Mouse (Mus musculus): Measurements from ENCODE around the gene Golga1. TPM values are rescaled to one million over a fixed set of nuclear protein-coding genes. Genes with fewer than 3 reads are reported as not detected.

Golga1 gene
- polyA plus RNA-seq, 1 experiment from 2014 or later: 28.4 TPM

DNA sequence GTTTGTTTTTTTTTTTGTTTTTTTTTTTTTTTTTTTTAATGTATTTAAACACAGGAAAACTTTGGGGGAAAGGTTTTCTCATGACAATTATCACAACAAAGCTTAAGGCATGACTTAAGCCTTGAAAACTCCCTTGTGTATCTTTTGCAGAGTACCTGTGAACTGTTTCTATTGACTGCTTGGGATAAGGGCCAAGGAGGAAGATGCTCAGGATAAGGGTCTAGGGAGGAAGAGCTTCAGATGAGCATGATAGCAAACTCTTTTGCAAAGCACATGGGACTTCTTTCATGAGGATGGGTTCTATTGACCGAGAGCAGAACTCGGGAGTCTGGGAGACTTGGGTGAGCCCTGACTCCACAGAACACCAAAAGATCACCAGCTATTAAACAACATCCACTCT, 95.7 kb downstream of the Golga1 start:
- no peak for ATAC-seq (replicated peaks; ENCODE audit: low FRiP score)
- Histone ChIP-seq H3K9me3 (replicated peaks) (no peaks in the 10 kb centered on the region), H3K9ac (no peak overlapping the region), H3K4me1 (no peaks in the 10 kb centered on the region), H3K36me3 (no peaks in the 10 kb centered on the region), H3K4me2 (no peak overlapping the region), H3K27me3 (no peaks in the 10 kb centered on the region), H3K27ac (no peak overlapping the region), H3K4me3 (replicated peaks) (no peak overlapping the region)
- 91% methylated on average over 2 of the region's 2 CpGs for WGBS

Other genes starting within 250 kb of the Golga1 start
- gene Nr6a1, start 137.9 kb downstream of the Golga1 start, polyA plus RNA-seq (2015; fragmentation: Nextera tagmentation; extraction: Ambion mirVana): 1.1 and 1.2 TPM in 2 replicates
- 4.1 and 4.9 TPM in 2 replicates for gene Olfml2a, start 133.6 kb downstream of the Golga1 start, polyA plus RNA-seq (2015; fragmentation: Nextera tagmentation; extraction: Ambion mirVana)
- 1.9 and 2.1 TPM in 2 replicates for gene Wdr38, start 68.1 kb downstream of the Golga1 start, polyA plus RNA-seq (2015; fragmentation: Nextera tagmentation; extraction: Ambion mirVana)
- 131 and 132 TPM in 2 replicates for gene Arpc5l, start 60.2 kb downstream of the Golga1 start, polyA plus RNA-seq (2015; fragmentation: Nextera tagmentation; extraction: Ambion mirVana)
- gene Rpl35, start 59.9 kb downstream of the Golga1 start, polyA plus RNA-seq (2015; fragmentation: Nextera tagmentation; extraction: Ambion mirVana): 1,044 and 1,085 TPM in 2 replicates
- 10.1 and 10.7 TPM in 2 replicates for gene Scai, start 125.2 kb upstream of the Golga1 start, polyA plus RNA-seq (2015; fragmentation: Nextera tagmentation; extraction: Ambion mirVana)
- gene Ppp6c, start 160.9 kb upstream of the Golga1 start, polyA plus RNA-seq (2015; fragmentation: Nextera tagmentation; extraction: Ambion mirVana): 70.8 and 79.5 TPM in 2 replicates

Data from kidney, embryonic 15.5 days (tissue).